Mouse (Mus musculus) testis, postnatal 10 days (tissue): ENCODE measurements around the gene Cacna1b.

Experiments
- DNase-seq: peaks from one replicate; pipeline ENCODE4 v3.0.0; 2021; ENCODE audit warnings: low spot score

Gene Cacna1b

DNA sequence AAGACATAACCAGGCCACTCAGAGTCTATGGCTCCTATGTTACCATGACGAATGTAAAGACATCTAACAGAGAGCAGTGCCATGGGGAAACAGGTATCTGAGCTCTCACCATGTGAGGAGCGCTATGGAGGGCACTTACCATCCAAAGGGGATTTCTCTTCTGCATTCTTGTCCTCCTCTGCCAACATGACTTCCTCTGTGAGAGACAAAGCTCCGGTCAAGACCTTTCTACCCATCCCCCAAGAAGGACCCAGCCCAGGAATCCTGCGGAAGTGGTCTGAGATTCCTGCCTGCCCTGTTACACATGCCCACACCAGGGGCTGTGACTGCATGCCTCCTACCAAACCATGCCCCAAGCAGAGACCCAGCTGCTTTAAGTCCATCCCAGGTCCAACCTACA, 44.0 kb downstream of the Cacna1b start:
- DNase-seq: no peak

DNA sequence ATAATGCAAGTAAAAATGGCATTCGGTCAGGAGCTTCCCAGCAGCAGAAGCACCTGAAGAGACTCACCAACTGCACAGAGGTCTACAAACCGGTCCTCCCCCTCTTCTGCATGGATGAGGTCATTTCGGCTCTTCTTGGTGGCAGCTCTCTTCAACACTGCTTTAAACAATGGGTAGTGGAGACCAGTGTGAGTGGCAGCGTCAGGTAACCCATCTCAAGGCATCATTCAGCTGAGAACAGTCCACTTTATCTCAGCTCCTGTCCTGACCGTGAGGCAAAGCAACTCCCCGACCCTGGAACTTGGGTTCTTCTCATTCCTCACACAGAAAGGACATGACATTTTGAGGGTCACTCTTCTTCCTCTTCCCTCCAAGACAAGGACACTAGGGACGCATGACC, 45.0 kb downstream of the Cacna1b start:
- no peak for DNase-seq

DNA sequence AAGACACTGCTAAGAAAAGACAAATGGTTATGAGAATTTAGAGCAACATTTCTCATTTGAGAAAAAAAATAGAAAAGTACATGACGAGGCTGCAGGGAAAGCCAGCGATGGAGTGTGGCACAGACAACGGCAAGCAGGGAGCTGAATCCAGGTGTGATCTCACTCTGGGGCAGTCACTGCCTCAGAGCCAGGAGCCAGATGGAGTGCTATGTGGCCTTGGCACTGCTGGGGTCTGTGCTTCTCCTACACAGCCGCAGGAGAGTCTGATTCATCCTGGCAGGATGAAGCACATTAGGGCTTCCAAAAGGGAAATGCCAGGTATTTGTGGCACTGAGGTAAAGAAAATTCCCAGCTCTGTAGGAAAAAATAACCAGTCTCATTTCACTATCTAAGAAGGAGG, 45.5 kb downstream of the Cacna1b start:
- no peak for DNase-seq

DNA sequence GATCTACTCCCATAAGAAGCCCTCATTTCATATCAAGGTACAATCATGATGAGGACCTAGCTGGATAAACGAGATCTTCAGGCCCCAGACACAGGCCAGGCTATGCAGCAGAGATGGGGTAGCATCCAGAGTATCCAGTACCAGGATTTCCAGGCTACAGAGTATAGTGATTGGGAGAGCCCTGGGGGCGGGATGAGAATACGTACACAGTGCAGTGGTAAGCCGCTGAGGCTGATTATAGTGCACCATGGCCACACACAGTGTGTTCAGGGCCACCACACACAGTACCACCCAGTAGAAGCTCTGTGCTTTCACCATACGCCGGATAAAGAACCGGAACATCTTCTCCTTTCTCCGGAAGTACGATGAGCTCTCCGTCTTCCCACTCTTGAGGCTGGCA, 57.0 kb downstream of the Cacna1b start:
- peak; percentile 27 for DNase-seq

DNA sequence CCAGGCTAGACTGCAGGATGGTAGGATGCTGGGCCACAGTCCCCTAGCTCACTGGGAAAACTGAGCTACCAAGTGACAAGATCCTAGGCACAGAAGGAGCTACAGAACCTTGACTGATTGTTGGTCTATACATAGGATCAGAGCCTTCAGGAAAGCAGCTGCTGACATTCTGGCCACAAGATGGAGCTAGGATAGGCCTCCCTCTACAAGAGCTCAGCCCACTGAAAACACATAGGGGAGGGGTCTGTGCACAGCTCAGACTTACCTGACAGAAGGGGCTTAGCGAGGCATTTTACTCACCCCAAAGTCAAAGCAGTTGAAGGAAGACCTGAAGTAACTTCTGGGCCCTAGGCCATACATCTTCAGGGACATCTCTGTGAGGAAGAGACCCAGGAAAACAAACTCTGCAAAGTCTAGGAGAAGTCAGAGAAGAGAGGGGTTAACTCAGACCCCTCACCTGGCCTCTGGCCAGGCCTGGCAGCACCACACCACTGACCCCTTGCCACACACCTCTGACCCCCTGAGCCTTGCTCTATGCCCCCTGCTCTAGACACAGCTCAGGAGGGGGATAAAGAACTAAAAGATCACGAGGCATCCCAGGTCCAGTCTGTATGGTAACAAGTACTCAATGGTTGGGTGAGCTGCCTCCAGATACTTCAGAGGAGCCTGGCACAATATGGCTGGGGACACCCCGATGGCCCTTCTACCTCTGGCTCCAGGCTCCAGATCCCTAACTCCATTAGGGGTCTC, 60.6 kb downstream of the Cacna1b start:
- peak; percentile 31 for DNase-seq

DNA sequence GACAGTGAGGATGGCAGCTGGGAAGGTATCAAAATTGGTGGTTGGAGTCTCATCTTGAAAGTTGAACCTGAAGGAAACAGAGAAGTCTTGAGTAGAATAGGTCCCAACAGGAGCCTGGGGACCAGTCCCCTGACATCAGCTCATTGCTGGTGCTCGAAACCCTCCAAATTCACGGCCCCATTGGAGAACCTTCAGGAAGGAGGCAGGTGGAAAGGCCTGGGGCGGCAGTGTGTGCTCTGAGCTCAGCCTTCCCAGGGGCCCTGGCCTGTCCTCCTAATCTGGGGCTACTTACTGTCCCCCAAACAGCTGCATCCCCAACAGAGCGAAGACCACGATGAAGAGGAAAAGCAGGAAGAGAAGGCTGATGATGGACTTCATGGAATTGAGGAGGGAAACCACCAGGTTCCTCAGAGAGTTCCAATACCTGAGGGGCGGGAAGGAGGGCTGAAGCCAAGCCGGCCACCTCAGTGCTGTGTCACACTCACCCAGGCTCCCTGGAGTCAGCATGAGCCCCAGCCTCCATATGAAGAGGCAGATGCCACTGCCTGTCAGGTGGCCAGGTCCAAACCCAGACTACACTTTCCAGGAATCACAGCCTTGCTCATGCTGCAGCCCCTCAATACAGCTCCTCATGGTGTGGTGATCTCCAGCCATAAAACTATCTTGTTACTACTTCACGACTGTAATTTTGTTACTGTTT, 65.5 kb downstream of the Cacna1b start:
- DNase-seq: peak; percentile 36

DNA sequence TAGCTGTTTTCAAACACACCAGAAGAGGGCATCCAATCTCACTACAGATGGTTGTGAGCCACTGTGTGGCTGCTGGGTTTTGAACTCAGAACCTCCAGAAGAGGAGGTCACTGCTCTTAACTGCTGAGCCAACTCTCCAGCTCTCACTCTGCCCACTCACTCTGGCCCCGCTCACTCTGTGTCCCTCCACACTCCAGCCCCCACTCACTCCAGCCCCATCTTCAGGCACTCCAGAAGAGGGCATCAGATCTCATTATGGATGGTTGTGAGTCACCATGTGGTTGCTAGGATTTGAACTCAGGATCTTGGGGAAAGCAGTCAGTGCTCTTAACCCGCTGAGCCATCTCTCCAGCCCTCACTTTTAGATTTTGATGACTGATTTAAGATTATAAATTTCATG, 70.6 kb downstream of the Cacna1b start:
- peak; percentile 33 for DNase-seq

DNA sequence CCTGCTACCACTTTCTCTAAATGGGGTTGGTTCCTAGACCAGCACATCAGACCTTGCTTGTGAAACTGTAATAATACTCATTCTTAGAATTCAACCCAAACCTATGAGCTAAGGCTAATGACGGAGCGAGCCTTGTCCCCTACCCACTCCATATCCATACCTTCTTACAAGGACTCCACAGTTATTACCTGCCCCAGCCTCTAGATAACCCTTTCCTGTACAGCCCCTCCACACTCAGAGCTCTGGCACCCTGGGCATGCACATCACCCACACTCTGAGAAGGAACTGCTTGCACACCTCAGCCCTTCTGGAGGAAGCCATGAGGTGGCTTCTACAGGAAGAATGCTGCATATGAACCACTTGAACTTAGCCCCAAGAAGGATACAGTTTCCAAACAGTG, 72.6 kb downstream of the Cacna1b start:
- DNase-seq: peak; percentile 30

DNA sequence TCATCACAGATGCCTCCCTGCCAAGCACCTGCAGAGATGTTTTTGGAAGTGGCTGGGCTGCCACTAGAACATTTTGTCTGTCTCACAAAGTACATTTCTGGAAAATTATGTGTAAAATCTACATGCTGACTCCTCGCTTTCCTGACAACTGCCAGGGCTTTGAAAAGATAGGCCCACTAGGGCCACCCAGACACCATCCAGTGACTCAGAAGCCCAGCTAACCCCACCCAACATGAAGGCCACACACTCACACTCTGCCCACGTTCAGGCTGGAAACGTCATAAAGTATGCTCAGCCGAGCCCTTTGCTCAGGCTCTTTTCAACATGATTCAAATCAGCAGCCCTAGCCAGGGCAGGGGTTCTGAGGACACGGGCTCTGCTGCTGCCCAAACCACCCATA, 77.6 kb downstream of the Cacna1b start:
- no peak for DNase-seq

DNA sequence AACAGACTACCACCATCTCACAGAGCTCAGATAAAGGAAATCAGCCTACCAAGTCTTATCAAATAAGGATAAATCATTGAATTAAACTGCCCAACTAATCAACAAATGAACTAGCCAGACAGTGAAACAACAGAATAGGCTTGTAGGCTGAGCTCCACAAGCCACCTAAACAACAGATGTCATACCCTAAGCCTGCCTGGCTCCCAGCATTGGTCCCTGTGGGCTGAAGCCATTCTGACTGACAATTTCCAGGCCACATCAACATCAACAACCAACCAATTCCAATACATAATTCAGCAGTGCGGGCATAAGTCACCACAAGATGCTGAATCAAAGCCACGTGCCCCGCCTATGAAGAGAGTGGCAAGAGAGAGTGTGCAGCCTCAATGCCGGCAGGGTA, 78.2 kb downstream of the Cacna1b start:
- no peak for DNase-seq

DNA sequence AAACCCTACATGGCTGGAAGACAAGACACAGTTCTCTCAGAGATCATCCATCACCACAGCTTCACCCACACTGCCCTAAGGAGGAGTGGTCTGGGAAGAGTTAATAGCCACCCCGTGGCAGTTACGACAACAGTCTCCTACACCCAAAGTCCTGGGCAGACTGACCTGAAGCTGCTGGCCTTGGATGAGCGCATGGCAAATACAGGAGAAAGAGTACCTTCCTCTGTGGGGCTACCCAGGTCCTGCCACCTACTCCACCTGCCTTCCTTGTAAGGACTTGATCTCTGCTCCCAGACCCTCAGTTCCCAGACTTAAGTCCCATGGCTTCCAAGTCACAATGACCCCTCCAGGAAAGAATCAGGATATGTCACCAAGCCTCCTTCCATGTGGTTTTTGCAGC, 79.7 kb downstream of the Cacna1b start:
- DNase-seq: no peak

DNA sequence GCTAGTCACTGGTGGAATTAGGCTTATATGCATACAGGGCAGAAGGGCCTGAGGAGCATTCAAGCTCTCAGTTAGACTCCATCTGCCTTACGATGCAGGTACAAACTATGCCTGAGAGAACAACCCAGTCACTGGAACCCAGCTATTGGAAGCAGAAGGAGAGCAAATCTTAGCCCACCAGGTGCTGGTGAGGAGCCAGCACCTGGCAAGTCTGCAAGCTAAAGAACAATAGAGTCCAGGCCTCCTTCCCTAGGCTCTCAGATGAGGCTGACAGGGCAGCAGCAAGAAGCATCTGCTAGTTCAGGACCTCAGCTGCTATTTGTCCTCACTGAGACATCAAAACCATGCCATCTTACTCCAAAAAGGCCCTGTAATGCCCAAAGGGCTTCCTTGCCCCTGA, 82.2 kb downstream of the Cacna1b start:
- DNase-seq: no peak

DNA sequence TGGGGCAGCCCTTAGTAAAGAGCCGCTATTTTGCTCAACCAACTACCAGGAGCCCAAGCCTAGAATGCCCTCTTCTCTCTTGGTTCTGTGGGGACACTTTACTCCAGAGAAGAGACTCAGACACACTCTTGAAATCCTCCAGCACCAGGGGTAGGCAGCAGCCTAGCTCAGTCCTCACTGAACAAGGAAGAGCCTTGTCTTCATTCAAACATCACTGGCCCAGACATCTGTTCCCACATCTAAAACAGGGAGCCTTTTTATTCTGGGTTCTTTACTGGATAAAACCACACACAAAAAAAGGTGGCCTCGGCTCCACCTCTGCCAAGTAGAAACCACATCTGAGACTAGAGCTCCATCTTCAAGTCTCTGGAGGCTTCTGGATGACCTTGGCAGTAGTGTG, 82.8 kb downstream of the Cacna1b start:
- no peak for DNase-seq

DNA sequence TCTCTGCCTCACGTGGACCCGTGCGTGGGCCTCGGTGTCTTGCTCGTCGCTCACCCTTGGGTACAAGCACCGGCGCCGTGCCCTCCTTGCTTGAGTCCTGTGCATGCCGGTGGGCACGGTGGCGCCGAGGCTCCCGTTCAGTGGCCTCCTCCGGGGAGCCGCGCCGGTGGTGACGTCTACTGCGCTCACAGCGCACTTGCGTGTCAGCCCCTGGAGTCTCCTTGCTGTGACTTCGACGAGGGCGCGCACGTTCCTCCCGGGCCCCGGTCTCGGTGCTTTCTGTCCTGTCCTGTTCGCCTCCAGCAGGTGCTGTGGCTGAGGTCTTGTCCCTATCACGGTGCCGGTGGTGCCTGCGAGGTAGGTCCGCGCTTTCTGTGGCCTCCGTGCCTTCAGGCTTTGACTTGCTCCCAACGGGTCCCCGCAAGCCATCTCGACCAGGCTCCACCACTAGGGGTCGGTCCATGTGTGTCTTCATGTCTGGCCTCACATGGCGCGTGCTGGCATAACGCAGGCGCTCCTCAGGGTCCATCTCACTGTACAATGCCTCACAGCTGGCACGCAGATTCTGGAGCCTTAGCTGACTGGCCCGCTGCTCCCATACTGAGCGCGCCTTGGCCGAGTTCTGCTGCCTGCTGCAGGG, 83.8 kb downstream of the Cacna1b start:
- peak; percentile 60 for DNase-seq

DNA sequence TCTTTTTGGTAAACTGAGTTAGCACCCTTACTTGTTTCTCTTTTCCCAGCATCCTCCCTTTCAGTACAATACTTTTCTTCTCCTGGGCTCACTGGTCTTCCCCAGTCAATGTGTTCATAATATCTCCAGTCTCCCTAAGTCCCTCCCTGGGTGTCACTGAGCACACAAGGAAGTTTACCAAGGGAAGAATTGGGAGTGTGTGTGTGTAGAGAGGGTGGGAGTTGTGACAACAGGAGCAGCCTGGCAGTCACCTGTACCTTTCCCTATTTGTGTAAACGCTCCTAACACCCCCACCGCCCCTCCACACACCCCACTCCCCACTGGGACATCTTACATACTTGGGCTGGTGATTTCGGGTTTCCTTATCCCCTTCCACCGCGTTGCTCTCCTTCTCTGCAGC, 84.4 kb downstream of the Cacna1b start:
- DNase-seq: no peak

DNA sequence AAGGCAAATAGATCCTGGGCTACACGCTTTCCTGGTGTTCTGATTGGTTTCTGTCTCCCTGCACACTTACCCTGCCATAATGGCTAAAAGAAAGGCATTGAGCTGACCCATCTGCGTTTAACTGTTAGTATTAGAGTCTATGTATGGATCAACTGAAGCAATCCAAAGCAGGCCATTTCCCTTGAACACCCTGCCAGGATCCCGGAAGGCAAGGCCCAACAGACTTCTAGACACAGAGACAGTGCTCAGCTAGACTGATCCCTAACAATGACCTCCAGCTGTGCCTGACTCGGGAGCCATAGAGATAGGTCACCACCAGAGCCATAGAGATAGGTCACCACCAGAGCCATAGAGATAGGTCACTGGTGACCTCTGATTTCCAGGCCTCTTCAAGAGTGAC, 84.8 kb downstream of the Cacna1b start:
- DNase-seq: no peak

DNA sequence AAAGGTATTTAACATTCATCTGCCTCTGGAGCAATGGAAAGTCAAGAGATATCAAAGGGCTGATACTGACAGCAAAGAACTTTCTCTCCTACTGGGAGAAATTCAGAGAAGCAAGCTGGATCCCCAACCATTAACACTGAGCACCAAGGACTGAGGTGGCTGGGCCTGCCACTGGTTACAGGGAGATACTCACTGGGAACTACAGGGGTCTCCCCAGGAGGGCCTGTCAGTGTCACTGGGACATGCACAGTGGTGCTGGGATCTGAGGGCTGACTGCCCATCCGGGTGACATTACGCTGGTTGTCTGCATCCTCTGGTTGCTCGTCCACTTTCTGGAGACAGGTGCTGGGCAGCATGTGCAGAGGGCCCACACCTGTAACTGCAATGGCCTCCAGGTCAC, 85.3 kb downstream of the Cacna1b start:
- DNase-seq: no peak

DNA sequence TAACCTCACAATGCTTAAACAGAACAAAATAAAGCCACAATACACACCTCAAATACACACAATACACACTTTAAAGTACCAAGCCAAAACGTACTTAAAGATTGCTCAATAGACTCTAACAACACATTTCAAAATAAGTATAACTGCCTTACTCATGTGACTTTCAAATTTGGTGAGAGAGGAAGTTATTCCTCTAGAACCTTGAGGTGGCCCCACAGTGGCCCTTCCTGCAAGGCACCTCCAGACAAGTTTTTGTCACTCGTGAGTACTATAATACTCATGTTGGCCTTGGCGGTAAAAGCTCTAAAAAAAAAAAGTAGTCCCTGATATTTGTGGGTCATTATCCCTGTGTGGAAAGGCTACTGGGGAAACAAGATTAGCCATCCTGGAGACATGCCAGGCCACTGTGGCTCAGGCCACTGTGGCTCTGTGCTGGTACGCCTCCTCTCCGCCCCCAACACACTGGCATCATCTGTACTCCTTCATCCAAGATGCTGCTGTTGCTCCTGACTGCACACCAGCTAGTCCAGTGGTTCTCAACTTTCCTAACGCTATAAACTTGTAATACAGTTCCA, 88.4 kb downstream of the Cacna1b start:
- DNase-seq: no peak

DNA sequence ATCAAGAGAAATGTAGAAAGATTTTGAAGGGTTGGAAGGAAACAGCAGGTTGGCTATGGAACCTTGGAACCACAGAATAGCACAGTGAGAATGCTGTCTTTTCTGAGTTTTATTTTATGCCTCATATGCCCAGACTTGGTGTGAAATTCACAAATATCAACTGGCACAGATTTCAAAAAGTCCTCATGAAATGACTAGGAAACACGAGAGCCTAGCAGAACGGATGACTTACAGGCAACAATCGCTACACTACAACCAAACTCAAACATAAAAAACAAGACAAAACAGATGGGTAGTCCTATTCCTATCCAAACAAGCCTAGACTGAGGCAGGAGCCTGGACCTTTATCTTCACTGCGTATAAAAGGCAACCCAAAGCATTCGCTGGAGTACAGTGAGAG, 94.4 kb downstream of the Cacna1b start:
- DNase-seq: no peak

DNA sequence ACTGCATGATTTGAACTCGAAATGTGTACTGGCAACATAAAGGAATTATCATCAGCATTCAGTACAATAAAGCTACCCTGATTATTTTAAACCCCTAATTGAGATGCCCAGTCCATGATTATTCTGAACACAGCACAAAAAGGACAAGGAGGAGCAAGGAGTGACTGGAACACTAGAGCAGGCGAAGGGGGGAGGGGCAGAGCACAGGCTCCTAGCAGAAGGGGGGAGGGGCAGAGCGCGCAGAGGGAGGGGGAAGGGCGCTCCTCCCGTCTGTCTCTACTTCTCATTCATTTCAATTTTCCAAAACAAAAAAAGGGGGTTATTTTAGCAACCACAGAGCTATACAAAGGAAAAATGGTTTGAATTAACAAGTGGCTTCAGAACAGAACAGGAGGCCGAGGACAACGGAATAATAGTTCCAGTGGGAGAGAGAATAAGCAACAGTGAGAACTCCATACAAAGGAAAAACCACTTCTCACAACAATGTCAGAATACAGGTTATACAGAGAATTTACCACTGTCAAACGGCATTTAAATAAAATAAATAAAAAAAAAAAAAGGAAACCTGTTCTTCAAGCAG, 98.2 kb downstream of the Cacna1b start:
- DNase-seq: no peak

DNA sequence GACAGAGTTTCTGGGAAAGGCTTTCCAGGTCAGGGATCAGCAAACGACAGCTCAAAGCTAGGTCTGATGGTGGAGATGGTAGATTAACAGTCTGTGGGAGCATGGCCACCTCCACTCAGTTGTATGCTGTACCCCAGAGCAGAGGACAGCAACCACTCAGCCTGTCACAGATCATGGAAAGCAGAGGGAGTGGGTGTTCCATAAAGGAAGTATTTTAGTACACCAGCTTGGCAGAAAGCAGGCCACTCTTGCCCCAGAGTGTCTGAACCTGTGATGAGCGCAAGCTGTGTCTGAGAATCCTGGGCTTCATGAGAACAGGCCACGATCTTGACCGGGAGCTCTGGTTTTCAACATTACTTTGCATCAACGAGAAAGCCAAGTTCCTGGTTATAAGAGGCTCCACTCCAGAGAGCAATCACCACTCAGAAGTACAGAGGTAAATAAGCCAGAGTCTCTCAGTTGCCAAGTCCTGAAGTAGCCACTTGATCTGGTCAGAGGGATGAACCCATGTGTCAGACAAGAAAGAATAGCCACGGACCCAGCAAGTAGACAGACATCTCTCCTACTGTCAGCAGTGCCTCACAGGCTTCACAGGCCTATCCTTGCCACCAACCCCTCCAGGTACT, 103.7 kb downstream of the Cacna1b start:
- no peak for DNase-seq

DNA sequence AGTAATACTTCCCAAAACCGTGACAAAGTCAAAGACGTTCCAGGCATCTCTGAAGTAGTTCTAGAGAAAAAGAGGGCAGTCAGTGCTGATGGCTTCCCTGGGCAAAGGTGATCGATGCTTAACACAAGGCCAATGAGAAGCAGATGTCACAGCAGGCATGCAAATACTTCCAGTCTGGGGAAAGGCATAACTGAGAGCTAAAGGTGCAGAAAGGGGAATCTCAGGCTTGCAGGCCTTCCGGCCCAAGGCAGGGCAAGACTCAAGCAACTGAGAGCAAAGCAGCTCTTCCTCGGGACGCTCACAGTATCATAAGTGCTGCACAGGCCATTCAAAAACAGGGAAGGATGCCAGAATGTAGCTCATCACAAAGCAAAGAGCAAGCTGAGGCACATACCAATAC, 114.4 kb downstream of the Cacna1b start:
- DNase-seq: no peak
